Mouse (Mus musculus): ENCODE data around the gene Gtf3c4.

- TF ChIP-seq CTCF (IDR thresholded peaks at IDR 0.05) = no peak
- no peak for TF ChIP-seq EP300 (IDR thresholded peaks at IDR 0.05)
Observed at GRCm38 (mm10) chr2:28859303-28859702, 19.1 kb upstream of the Gtf3c4 start.
